Mouse (Mus musculus) limb, embryonic 12.5 days (tissue): ENCODE measurements at regions not wholly inside any gene's neighbourhood (a gene's known extent, or its start where the extent isn't known, plus 50 kb on each side); places are given as distances from the start of the nearest gene placed in this dataset.

Experiments
- ATAC-seq: fragments of 200-750 bp; cut with Nextera tagmentation; 2 replicates; pipeline ENCODE4 v1.8.0; 2017; ENCODE audit warnings: low read depth, moderate TSS enrichment; ENCODE audit not compliant: insufficient number of reproducible peaks, insufficient read depth, low FRiP score, low TSS enrichment
- H3K27ac ChIP-seq: fragments of 300-500 bp; sonication (generic); 2 replicates; pipeline ENCODE4 v1.5.1; 2016; ENCODE audit warnings: mild to moderate bottlenecking, moderate library complexity
- H3K27me3 ChIP-seq: fragments of 300-500 bp; sonication (generic); 2 replicates; pipeline ENCODE4 v1.6.1; 2016; ENCODE audit warnings: mild to moderate bottlenecking, moderate library complexity
- H3K36me3 ChIP-seq: fragments of 300-500 bp; sonication (generic); 2 replicates; pipeline ENCODE4 v1.6.1; 2016; ENCODE audit warnings: mild to moderate bottlenecking, moderate library complexity
- H3K4me1 ChIP-seq: fragments of 300-500 bp; sonication (generic); replicated peaks from 2 replicates; pipeline ENCODE4 v1.6.1; 2016
- H3K4me2 ChIP-seq: fragments of 300-500 bp; sonication (generic); 2 replicates; pipeline ENCODE4 v1.6.1; 2016; ENCODE audit warnings: mild to moderate bottlenecking, moderate library complexity
- H3K4me3 ChIP-seq: fragments of 300-500 bp; sonication (generic); replicated peaks from 2 replicates; pipeline ENCODE4 v1.5.1; 2016; ENCODE audit warnings: mild to moderate bottlenecking
- H3K9ac ChIP-seq: fragments of 300-500 bp; sonication (generic); replicated peaks from 2 replicates; pipeline ENCODE4 v1.6.1; 2016; ENCODE audit warnings: mild to moderate bottlenecking, moderate library complexity
- H3K9me3 ChIP-seq: fragments of 300-500 bp; sonication (generic); 2 replicates; pipeline ENCODE4 v1.6.1; 2016; ENCODE audit warnings: mild to moderate bottlenecking, moderate library complexity
- WGBS: fragments of 180-500 bp; shearing (Covaris S2); methylation state at CpG from one replicate; pipeline ENCODE4 v1.1.7; 2016; 5-methylcytosine and 5-hydroxymethylcytosine counted together

DNA sequence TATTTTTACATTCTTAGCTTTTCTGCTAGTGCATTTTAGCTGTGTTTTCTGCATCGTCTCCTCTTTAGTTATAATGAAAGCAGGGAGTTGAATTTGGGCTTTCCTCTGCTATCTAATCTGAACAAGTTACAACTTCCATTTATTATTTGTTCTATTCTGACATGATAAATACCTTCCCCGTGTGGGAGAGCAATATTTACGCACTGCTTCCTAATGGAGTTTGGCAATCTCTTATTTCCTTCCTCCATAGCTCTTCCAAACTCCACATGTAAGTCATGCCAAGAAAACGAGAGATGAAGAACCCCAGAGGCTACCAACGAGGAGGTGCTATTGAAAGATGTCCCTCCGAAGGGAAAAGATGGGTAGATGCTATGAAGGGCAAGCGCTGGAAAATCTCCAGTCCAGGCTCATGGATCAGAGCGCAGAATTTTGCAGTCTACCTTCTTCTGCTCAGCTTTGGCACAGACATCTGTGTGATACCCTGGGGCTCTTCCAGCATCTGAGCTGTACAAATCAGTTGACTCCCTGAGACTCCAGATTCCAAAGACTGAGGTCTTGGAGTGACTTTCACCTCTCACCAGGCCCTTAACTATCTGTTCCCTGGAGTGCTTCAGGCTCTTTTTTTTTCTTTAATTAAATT lies 167.4 kb upstream of the Tgfbr2 start:
- WGBS = 87% methylated on average over 8 of the region's 8 CpGs

GRCm38 (mm10) chr9:116342009-116342408 lies 166.8 kb upstream of the Tgfbr2 start:
- no peak overlapping the region for H3K4me3 ChIP-seq
- no peaks in the 10 kb centered on the region for H3K36me3 ChIP-seq
- H3K4me1 ChIP-seq = no peaks in the 10 kb centered on the region
- no peaks in the 10 kb centered on the region for H3K27me3 ChIP-seq
- H3K27ac ChIP-seq = no peak overlapping the region
- no peak for ATAC-seq
- H3K9ac ChIP-seq = no peak overlapping the region
- no peak overlapping the region for H3K4me2 ChIP-seq
- H3K9me3 ChIP-seq = 0 out of 2 replicates have a peak, but pooled peaks cover 3% of the 10 kb centered on the region
- WGBS = 87% methylated on average over 4 of the region's 4 CpGs

More for the DNA sequence above, 167.4 kb upstream of the Tgfbr2 start:
- Histone ChIP-seq H3K9me3 (0 out of 2 replicates have a peak, but pooled peaks cover 3% of the 10 kb centered on the region), H3K27ac (no peak overlapping the region), H3K9ac (no peak overlapping the region), H3K4me2 (no peak overlapping the region), H3K36me3 (no peaks in the 10 kb centered on the region), H3K4me1 (no peaks in the 10 kb centered on the region), H3K27me3 (no peaks in the 10 kb centered on the region), H3K4me3 (no peak overlapping the region)
- no peak for ATAC-seq

GRCm38 (mm10) chr9:116340952-116341351 lies 165.8 kb upstream of the Tgfbr2 start:
- Histone ChIP-seq H3K9ac (no peak overlapping the region), H3K4me1 (no peaks in the 10 kb centered on the region), H3K4me3 (no peak overlapping the region), H3K4me2 (no peak overlapping the region), H3K27me3 (no peaks in the 10 kb centered on the region), H3K27ac (no peak overlapping the region), H3K36me3 (no peaks in the 10 kb centered on the region), H3K9me3 (0 out of 2 replicates have a peak, but pooled peaks cover 3% of the 10 kb centered on the region)
- no peak for ATAC-seq

GRCm38 (mm10) chr9:116338729-116339100 lies 163.6 kb upstream of the Tgfbr2 start:
- Histone ChIP-seq H3K4me3 (no peak overlapping the region), H3K36me3 (no peaks in the 10 kb centered on the region), H3K4me2 (no peak overlapping the region), H3K4me1 (no peaks in the 10 kb centered on the region), H3K27me3 (no peaks in the 10 kb centered on the region), H3K9ac (no peak overlapping the region), H3K9me3 (0 out of 2 replicates have a peak, but pooled peaks cover 3% of the 10 kb centered on the region), H3K27ac (no peak overlapping the region)
- 93% methylated on average over 5 of the region's 5 CpGs for WGBS
- ATAC-seq = no peak

DNA sequence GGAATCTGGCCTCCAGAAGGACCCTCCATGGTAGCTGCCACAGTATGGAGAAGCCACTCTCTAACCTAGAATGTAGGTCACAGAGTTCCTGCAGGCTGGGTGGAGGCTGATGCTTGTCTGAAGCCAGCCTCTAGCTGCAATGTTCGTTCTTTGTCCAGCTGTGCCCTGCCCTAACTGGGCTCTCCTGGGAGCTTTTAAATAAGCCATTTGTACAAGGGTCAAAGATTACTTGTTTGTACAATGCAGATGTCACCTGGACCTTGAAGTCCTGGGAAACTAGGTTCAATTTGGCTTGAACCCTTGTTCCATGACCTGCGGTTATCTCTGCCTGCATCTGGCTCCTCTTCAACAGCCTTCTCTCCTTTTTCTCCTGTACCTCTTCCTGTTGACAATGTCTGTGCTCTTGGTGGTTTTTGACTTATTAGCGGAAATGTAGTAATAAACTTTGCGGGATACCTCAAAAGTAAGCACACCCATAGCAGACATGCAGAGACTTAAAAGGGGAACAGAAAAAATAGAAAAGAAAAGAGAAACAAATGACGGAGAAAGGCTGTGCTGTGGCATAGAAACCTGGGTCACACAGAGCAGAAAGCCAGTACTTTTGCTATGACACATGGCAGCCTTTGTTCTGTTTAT lies 163.1 kb upstream of the Tgfbr2 start:
- Histone ChIP-seq H3K9me3 (0 out of 2 replicates have a peak, but pooled peaks cover 3% of the 10 kb centered on the region), H3K27ac (no peak overlapping the region), H3K9ac (no peak overlapping the region), H3K4me1 (no peaks in the 10 kb centered on the region), H3K4me2 (no peak overlapping the region), H3K4me3 (no peak overlapping the region), H3K27me3 (no peaks in the 10 kb centered on the region), H3K36me3 (no peaks in the 10 kb centered on the region)
- no peak for ATAC-seq
- WGBS = 81% methylated on average over 5 of the region's 5 CpGs

DNA sequence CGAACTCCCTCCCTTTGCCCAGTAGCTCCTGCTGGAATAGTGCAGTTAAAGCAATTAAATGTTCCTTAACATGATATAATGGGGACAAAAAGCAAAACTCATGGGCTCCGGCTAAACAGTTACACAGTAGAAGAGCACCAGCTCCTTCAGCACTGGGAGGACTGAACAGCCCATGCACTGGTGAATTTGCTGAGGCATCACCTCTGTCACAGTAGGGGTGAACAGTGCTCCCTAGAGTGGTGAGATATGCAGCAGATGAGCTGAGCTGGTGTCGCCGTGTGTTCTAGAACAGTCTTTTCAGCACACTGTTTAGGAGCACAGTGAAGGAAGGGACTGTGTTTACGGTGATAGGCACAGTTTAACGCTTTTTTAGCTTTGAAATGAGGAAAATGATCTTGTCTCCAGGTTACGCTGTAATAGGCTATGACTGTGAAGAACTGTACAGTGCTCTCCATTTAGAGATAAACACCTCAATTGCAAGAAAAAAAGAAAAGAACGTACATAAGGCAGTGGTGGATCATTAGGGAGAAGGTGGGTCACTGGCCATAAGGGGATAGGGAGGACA lies 162.4 kb upstream of the Tgfbr2 start:
- no peak overlapping the region for H3K4me2 ChIP-seq
- H3K9me3 ChIP-seq = 0 out of 2 replicates have a peak, but pooled peaks cover 3% of the 10 kb centered on the region
- H3K36me3 ChIP-seq = no peaks in the 10 kb centered on the region
- H3K4me3 ChIP-seq = no peak overlapping the region
- H3K27me3 ChIP-seq = no peaks in the 10 kb centered on the region
- no peak overlapping the region for H3K9ac ChIP-seq
- no peak for ATAC-seq
- no peak overlapping the region for H3K27ac ChIP-seq
- 95% methylated on average over 8 of the region's 8 CpGs for WGBS
- no peaks in the 10 kb centered on the region for H3K4me1 ChIP-seq

DNA sequence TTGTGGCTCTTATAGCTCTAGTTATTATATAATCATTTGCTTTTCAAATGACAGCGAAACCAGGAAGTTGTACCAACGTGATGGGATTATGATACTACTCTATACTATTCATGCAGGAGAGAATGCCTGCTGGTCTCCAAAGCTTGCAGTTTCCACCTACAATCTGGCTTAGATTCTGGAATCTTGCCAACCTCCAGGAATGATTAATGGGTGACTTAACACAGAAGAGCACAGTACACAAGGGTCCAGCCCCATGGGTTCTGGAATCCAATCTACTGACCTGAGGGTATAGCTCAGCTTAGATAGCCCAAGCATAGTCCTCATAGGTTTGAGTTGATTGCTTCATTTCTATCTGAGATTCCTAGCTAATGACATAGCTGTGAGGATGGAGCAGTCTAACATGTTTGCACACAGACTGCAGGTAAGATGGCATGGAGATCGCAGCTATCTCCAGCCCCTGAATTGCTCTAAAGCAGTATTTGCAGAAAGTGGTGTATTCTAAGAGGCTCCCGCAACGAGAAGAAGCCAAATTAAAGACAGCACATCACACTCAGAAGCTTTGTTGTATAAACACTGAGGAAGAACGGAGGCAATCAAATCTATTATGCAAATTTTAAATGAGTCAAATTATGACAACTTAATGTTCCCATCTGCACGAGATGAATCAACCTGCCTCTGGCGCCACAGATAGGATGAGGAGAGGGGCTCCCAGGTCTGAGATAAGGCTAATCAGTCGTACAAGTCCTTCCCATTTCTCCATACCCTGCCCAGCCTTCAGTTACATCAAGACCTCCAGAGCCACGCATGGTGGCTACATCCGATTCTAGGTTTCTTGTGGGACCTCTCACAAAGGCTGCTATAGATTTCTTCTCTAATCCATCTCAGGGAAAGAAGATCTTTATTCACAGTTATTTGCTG lies 160.7 kb upstream of the Tgfbr2 start:
- no peaks in the 10 kb centered on the region; the same call in 1 of the 2 replicates for H3K4me1 ChIP-seq
- WGBS = 86% methylated on average over 11 of the region's 11 CpGs
- no peak overlapping the region for H3K9ac ChIP-seq
- H3K36me3 ChIP-seq = no peaks in the 10 kb centered on the region
- H3K4me2 ChIP-seq = no peak overlapping the region
- no peaks in the 10 kb centered on the region for H3K27me3 ChIP-seq
- no peaks in the 10 kb centered on the region for H3K9me3 ChIP-seq
- ATAC-seq = no peak
- no peak overlapping the region for H3K27ac ChIP-seq
- H3K4me3 ChIP-seq = no peak overlapping the region

DNA sequence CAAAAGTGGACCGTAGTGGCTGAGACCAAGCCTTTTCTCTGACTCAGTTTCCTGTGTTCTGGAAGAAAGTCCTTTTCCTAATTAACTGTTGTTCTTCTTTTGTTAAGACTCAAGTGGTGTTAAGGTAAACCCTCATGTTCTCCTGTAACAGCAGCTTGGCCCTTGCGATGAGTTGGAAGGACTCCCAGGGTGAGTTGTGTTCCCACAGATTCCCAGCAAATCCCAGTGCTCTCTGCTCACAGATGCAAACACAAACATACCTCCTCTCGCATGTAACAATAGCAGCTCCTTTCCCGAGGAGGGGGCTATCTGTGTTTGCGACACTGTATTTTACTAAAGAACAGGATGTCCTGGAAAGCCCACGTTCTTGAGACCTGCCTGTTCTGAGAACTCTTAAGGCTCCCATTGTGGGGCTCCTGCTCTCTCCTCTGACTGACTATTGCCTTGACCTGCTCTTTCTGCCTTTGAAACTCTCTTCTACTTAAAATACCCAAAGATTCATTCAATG lies 158.8 kb upstream of the Tgfbr2 start:
- Histone ChIP-seq H3K4me3 (no peak overlapping the region), H3K4me2 (no peak overlapping the region), H3K9ac (no peak overlapping the region), H3K9me3 (no peaks in the 10 kb centered on the region), H3K36me3 (no peaks in the 10 kb centered on the region), H3K27me3 (no peaks in the 10 kb centered on the region), H3K4me1 (no peaks in the 10 kb centered on the region; the same call in 1 of the 2 replicates), H3K27ac (no peak overlapping the region)
- 80% methylated on average over 6 of the region's 6 CpGs for WGBS
- no peak for ATAC-seq

DNA sequence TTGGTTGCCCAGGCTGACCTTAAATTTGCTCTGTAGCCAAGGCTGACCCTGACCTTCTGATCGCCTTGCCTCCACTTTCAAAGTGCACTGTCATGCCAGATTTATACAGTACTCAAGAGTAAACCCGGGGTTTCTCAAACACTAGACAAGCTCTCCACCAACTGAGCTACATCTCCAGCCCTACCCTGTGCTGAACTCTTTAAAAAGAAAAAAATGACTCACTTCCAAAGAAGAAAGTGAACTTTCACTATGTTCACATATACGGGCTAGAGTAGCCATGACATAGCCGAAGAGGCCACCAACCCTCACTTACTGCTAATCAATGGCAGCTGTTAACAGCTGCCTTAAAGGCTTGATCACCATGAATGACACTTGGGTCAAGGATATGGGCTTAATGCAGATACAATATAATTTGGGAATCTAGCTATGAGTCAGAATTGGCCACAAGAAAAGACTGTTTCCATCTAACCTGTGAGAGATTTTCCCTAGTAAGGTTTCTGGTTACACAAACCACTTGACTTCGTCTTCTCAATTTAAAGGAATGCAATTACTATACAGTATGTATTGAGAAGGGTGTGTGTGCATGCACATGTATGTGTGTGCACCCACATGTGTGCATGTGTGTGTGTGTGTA lies 157.4 kb upstream of the Tgfbr2 start:
- Histone ChIP-seq H3K4me1 (peaks cover 11% of the 10 kb centered on the region; the same call in 1 of the 2 replicates), H3K27ac (no peak overlapping the region), H3K4me3 (no peak overlapping the region), H3K27me3 (no peaks in the 10 kb centered on the region), H3K36me3 (no peaks in the 10 kb centered on the region), H3K9ac (no peak overlapping the region), H3K4me2 (no peak overlapping the region), H3K9me3 (no peaks in the 10 kb centered on the region)
- ATAC-seq = no peak
- WGBS = 52% methylated on average over 5 of the region's 5 CpGs

GRCm38 (mm10) chr9:116331406-116331805 lies 156.2 kb upstream of the Tgfbr2 start:
- ATAC-seq = no peak
- no peaks in the 10 kb centered on the region for H3K27me3 ChIP-seq
- H3K9ac ChIP-seq = no peak overlapping the region
- 65% methylated on average over 2 of the region's 2 CpGs for WGBS
- no peaks in the 10 kb centered on the region for H3K9me3 ChIP-seq
- no peak overlapping the region for H3K27ac ChIP-seq
- no peak overlapping the region for H3K4me2 ChIP-seq
- peaks cover 11% of the 10 kb centered on the region; the same call in 1 of the 2 replicates for H3K4me1 ChIP-seq
- H3K36me3 ChIP-seq = no peaks in the 10 kb centered on the region
- no peak overlapping the region for H3K4me3 ChIP-seq
